Mouse (Mus musculus) MEL (cell line): ENCODE measurements around the gene Trpc4. TPM values are rescaled to one million over a fixed set of nuclear protein-coding genes. Genes with fewer than 3 reads are reported as not detected.

ENCODE experiments used
- DNase-seq: peaks from one replicate; pipeline ENCODE4 v3.0.0; 2011; ENCODE audit warnings: low read depth, low spot score
- H3K27ac ChIP-seq: 2 replicates; pipeline ENCODE4 v1.5.1; 2012; ENCODE audit warnings: low read depth, mild to moderate bottlenecking, control low read depth, low read length, moderate library complexity; ENCODE audit not compliant: control insufficient read depth
- H3K27me3 ChIP-seq, 2 experiments: fragments of 150-350 bp in 1 of 2; sonication (generic) in 1 of 2; 2 replicates each; pipeline ENCODE4 v1.6.1; 2012; ENCODE audit warnings: low read length in 2 of 2, mild to moderate bottlenecking in 2 of 2, improper control_type of control experiment in 1 of 2, moderate library complexity in 1 of 2; ENCODE audit not compliant: insufficient read depth in 2 of 2, control insufficient read depth in 1 of 2
- H3K36me3 ChIP-seq, 2 experiments: 2 replicates each; pipeline ENCODE4 v1.6.1; 2012 to 2014; ENCODE audit warnings: low read length in 2 of 2, improper control_type of control experiment in 1 of 2, inconsistent platforms in 1 of 2, mild to moderate bottlenecking in 1 of 2; ENCODE audit not compliant: insufficient read depth in 2 of 2, control insufficient read depth in 1 of 2
- H3K4me1 ChIP-seq, 2 experiments: fragments of 150-350 bp in 1 of 2; sonication (generic) in 1 of 2; 2 replicates each; pipeline ENCODE4 v1.6.1; 2012; ENCODE audit warnings: low read length in 2 of 2, improper control_type of control experiment in 1 of 2, mild to moderate bottlenecking in 1 of 2; ENCODE audit not compliant: insufficient read depth in 2 of 2, control insufficient read depth in 1 of 2
- H3K4me3 ChIP-seq, 2 experiments: fragments of 150-350 bp in 1 of 2; sonication (generic) in 1 of 2; 2 replicates each; pipeline ENCODE4 v1.5.1; 2012; ENCODE audit warnings: low read depth in 2 of 2, low read length in 2 of 2, mild to moderate bottlenecking in 2 of 2, moderate library complexity in 2 of 2, control low read depth in 1 of 2, improper control_type of control experiment in 1 of 2; ENCODE audit not compliant: control insufficient read depth in 1 of 2, insufficient read depth in 1 of 2
- H3K79me2 ChIP-seq: 2 replicates; pipeline ENCODE4 v1.6.1; 2012; ENCODE audit warnings: mild to moderate bottlenecking, low read length, moderate library complexity; ENCODE audit not compliant: control insufficient read depth, poor library complexity, insufficient read depth
- H3K9ac ChIP-seq: 2 replicates; pipeline ENCODE4 v1.6.1; 2012; ENCODE audit warnings: low read depth, mild to moderate bottlenecking, control low read depth, low read length, moderate library complexity; ENCODE audit not compliant: control insufficient read depth, poor library complexity, severe bottlenecking
- H3K9me3 ChIP-seq: fragments of 150-350 bp; sonication (generic); replicated peaks from 2 replicates; pipeline ENCODE4 v1.6.1; 2012; ENCODE audit warnings: mild to moderate bottlenecking, low read length, improper control_type of control experiment, moderate library complexity; ENCODE audit not compliant: insufficient read depth
- CHD1 ChIP-seq: IDR thresholded peaks from 2 replicates; pipeline ENCODE4 v1.6.1; 2012; ENCODE audit warnings: low read depth, mild to moderate bottlenecking, inconsistent platforms, low read length, improper control_type of control experiment
- CHD2 ChIP-seq: IDR thresholded peaks from 2 replicates; pipeline ENCODE4 v1.6.1; 2011; ENCODE audit warnings: low read length, improper control_type of control experiment
- EP300 ChIP-seq, 2 experiments: IDR thresholded peaks; 2 replicates each; pipeline ENCODE4 v1.6.1; 2011; ENCODE audit warnings: improper control_type of control experiment in 2 of 2, low read length in 2 of 2, low read depth in 1 of 2, mild to moderate bottlenecking in 1 of 2
- ETS1 ChIP-seq: IDR thresholded peaks from 2 replicates; pipeline ENCODE4 v1.6.1; 2012; ENCODE audit warnings: low read depth, mild to moderate bottlenecking, inconsistent platforms, low read length, improper control_type of control experiment, moderate library complexity
- GATA1 ChIP-seq: IDR thresholded peaks from 2 replicates; pipeline ENCODE4 v1.6.1; 2011; ENCODE audit warnings: low read depth, low read length, improper control_type of control experiment
- JUND ChIP-seq: IDR thresholded peaks from 2 replicates; pipeline ENCODE4 v1.6.1; 2011; ENCODE audit warnings: low read depth, mild to moderate bottlenecking, improper control_type of control experiment, low read length
- MEF2A ChIP-seq: IDR thresholded peaks from 2 replicates; pipeline ENCODE4 v1.6.1; 2014; ENCODE audit warnings: low read depth, mild to moderate bottlenecking, inconsistent platforms, low read length, improper control_type of control experiment; ENCODE audit not compliant: poor library complexity, insufficient replicate concordance, severe bottlenecking; ENCODE audit errors: extremely low read depth
- MYC ChIP-seq: IDR thresholded peaks from 2 replicates; pipeline ENCODE4 v1.6.1; 2011; ENCODE audit warnings: low read depth, mild to moderate bottlenecking, low read length, improper control_type of control experiment, moderate library complexity
- NRF1 ChIP-seq: IDR thresholded peaks from 2 replicates; pipeline ENCODE4 v1.6.1; 2014; ENCODE audit warnings: low read depth, mild to moderate bottlenecking, inconsistent platforms, low read length, improper control_type of control experiment, moderate library complexity; ENCODE audit not compliant: poor library complexity, insufficient read depth, severe bottlenecking
- POLR2AphosphoS2 ChIP-seq: IDR thresholded peaks from 2 replicates; pipeline ENCODE4 v1.6.1; 2011; ENCODE audit warnings: low read length, improper control_type of control experiment
- TAL1 ChIP-seq: IDR thresholded peaks from 2 replicates; pipeline ENCODE4 v1.6.1; 2012; ENCODE audit warnings: mild to moderate bottlenecking, inconsistent platforms, low read length, moderate library complexity, mixed read lengths
- TBP ChIP-seq: IDR thresholded peaks from 2 replicates; pipeline ENCODE4 v1.8.0; 2011; ENCODE audit warnings: low read depth, low read length, improper control_type of control experiment
- TCF12 ChIP-seq: IDR thresholded peaks from 2 replicates; pipeline ENCODE4 v1.6.1; 2014; ENCODE audit warnings: low read depth, mild to moderate bottlenecking, inconsistent platforms, low read length, improper control_type of control experiment, moderate library complexity
- USF1 ChIP-seq: IDR thresholded peaks from 2 replicates; pipeline ENCODE4 v1.6.1; 2014; ENCODE audit warnings: low read depth, mild to moderate bottlenecking, inconsistent platforms, low read length, improper control_type of control experiment, moderate library complexity
- USF2 ChIP-seq, 2 experiments: IDR thresholded peaks; 2 replicates each; pipeline ENCODE4 v1.6.1; 2011 to 2012; ENCODE audit warnings: improper control_type of control experiment in 2 of 2, low read length in 2 of 2, borderline replicate concordance in 1 of 2, inconsistent platforms in 1 of 2, low read depth in 1 of 2, mild to moderate bottlenecking in 1 of 2; ENCODE audit not compliant: insufficient read depth in 1 of 2
- ZMIZ1 ChIP-seq: IDR thresholded peaks from 2 replicates; pipeline ENCODE4 v1.6.1; 2012; ENCODE audit warnings: low read depth, mild to moderate bottlenecking, inconsistent platforms, low read length, improper control_type of control experiment, moderate library complexity
- polyA plus RNA-seq, 2 experiments: library from polyadenylated mRNA; stranded (reverse) in 1 of 2; unstranded in 1 of 2; fragments of >175 nt in 1 of 2; fragments of >200 nt in 1 of 2; gene quantifications; 2 replicates each; pipeline versions ENCODE4 v1.2.1 to v1.2.4; 2012; ENCODE audit warnings: low replicate concordance in 2 of 2, low read depth in 1 of 2; ENCODE audit not compliant: insufficient read length in 2 of 2, insufficient read depth in 1 of 2, missing spikeins in 1 of 2
- total RNA-seq: library from RNA; depleted of rRNA; stranded (reverse); fragments of 300-350 nt; gene quantifications from 2 replicates; pipeline ENCODE4 v1.2.3, GENCODE M21; 2012

Trpc4 gene
- total and polyA plus RNA-seq, 3 experiments: not detected

DNA sequence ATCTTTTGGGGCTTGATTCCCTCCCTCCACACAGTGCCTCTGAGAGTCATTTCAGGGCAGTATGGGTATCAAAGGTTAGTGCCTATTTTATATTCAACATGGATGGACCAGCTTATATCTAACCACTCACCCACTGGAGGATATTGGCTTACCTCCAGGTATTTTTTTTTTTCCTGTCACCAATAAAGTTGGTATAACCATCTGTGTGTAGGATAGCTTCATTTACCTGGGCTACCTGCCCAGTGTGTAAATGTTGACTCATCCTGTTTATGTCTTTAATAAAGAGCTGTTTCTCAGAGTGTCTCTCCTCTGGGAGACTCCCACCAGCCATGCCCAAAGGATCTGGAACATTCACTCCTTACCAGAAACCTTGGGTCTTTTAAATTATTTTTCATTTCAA lies 14.9 kb downstream of the Trpc4 start:
- no peak for TF ChIP-seq MYC
- TF ChIP-seq TCF12: no peak
- TF ChIP-seq ETS1: no peak
- no peak for TF ChIP-seq NRF1
- no peak for TF ChIP-seq EP300 (IDR thresholded peaks at IDR 0.05; ENCODE audit: low read depth in 1 of 2, low read length in 2 of 2)
- TF ChIP-seq MEF2A: no peak
- no peak for TF ChIP-seq ZMIZ1
- no peak for TF ChIP-seq CHD2
- TF ChIP-seq USF2 (IDR thresholded peaks at IDR 0.05; ENCODE audit: borderline replicate concordance in 1 of 2, insufficient read depth in 1 of 2, low read depth in 1 of 2, low read length in 2 of 2): no peak

GRCm38 (mm10) chr3:54177296-54177695 lies 21.5 kb downstream of the Trpc4 start:
- H3K4me3 ChIP-seq: no peak overlapping the region
- H3K27me3 ChIP-seq: no peaks in the 10 kb centered on the region
- no peak overlapping the region for H3K27ac ChIP-seq
- H3K36me3 ChIP-seq: no peaks in the 10 kb centered on the region
- H3K9me3 ChIP-seq: no peaks in the 10 kb centered on the region
- no peak overlapping the region for H3K9ac ChIP-seq
- DNase-seq: no peak
- TF ChIP-seq POLR2AphosphoS2: no peak
- TF ChIP-seq JUND: no peak
- no peak for TF ChIP-seq TBP
- TF ChIP-seq GATA1: no peak
- TF ChIP-seq TAL1: no peak
- no peak for TF ChIP-seq USF1
- TF ChIP-seq CHD1: no peak
- TF ChIP-seq, all 39 proteins: peak for 0
- Histone ChIP-seq H3K79me2 (no peaks in the 10 kb centered on the region), H3K4me1 (no peaks in the 10 kb centered on the region)

More for the DNA sequence above, 14.9 kb downstream of the Trpc4 start:
- Histone ChIP-seq H3K36me3 (no peaks in the 10 kb centered on the region), H3K4me1 (no peaks in the 10 kb centered on the region), H3K27ac (no peak overlapping the region), H3K27me3 (no peaks in the 10 kb centered on the region), H3K9me3 (no peaks in the 10 kb centered on the region), H3K79me2 (no peaks in the 10 kb centered on the region), H3K4me3 (no peak overlapping the region), H3K9ac (no peak overlapping the region)
- no peak for DNase-seq
